Mouse (Mus musculus): Measurements from ENCODE around the gene Scaf8. TPM values are rescaled to one million over a fixed set of nuclear protein-coding genes. Genes with fewer than 3 reads are reported as not detected.

Scaf8 gene
- polyA plus RNA-seq, 1 experiment = 52.7 TPM

DNA sequence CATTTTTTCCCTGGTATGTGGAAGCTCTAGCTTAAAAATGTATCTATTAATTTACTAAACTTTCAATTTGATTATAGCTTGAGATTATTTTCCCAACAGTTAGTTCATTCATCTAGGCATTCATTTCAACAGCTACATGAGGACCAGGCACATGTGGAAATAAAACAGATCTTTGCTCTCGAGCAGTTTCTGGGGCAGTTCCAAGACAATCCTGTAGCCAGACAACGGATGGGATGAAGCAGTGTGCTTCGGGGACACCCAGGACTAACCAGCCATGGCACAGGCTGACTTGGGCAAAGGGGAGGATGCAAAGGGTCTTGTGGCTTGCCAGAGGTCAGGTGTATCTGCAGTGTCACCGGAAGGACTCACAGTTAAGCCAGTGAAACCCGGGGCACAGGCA is 117.9 kb downstream of the Scaf8 start:
- no peak for DNase-seq
- H3K36me3 ChIP-seq (ENCODE audit: control insufficient read depth, insufficient read depth, low read length) = no peaks in the 10 kb centered on the region

DNA sequence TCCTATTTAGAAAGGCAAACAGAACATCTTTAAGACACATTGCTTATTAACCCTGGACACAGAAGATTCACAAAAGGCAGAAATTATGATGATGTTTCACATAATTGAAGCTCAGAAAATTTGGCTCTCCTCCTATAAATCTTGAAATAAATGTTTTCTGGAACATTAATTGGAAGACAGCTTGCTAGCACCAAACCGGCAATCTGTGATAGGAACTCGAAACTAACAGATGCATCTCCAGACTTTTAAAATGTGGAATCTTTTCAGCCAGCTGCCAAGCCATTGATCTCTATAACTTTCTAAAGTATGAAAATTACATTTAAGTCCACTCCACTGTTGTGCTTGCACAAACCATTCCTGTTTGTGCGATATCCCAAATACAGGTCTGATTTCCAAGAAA is 128.9 kb downstream of the Scaf8 start:
- H3K27me3 ChIP-seq (ENCODE audit: control insufficient read depth, insufficient read depth, low read length) = no peaks in the 10 kb centered on the region
- DNase-seq = no peak
- H3K36me3 ChIP-seq (ENCODE audit: control insufficient read depth, insufficient read depth, low read length) = no peaks in the 10 kb centered on the region
- WGBS = 95% methylated on average over 3 of the region's 3 CpGs
- H3K4me3 ChIP-seq (ENCODE audit: control insufficient read depth, insufficient read depth, low read length) = no peak overlapping the region
- 0 out of 2 replicates have a peak, but pooled peaks cover 4% of the 10 kb centered on the region for H3K4me1 ChIP-seq (replicated peaks; ENCODE audit: control insufficient read depth, insufficient read depth, low read length)
- H3K27ac ChIP-seq (ENCODE audit: control insufficient read depth, insufficient read depth, low read length) = no peak overlapping the region
- TF ChIP-seq CTCF (IDR thresholded peaks at IDR 0.05; ENCODE audit: borderline replicate concordance, control insufficient read depth, extremely low read depth, insufficient read depth, low read length, poor library complexity) (no peak), POLR2A (IDR thresholded peaks at IDR 0.05; ENCODE audit: control insufficient read depth, extremely low read depth, insufficient read depth, low read length, poor library complexity) (no peak)

More for the DNA sequence above, 117.9 kb downstream of the Scaf8 start:
- H3K27ac ChIP-seq (ENCODE audit: control insufficient read depth, insufficient read depth, low read length) = no peak overlapping the region
- no peak overlapping the region for H3K4me3 ChIP-seq (ENCODE audit: control insufficient read depth, insufficient read depth, low read length)
- 90% methylated on average over 5 of the region's 5 CpGs for WGBS
- no peaks in the 10 kb centered on the region for H3K27me3 ChIP-seq (ENCODE audit: control insufficient read depth, insufficient read depth, low read length)
- TF ChIP-seq POLR2A (IDR thresholded peaks at IDR 0.05; ENCODE audit: control insufficient read depth, extremely low read depth, insufficient read depth, low read length, poor library complexity) = no peak
- no peak for TF ChIP-seq CTCF (IDR thresholded peaks at IDR 0.05; ENCODE audit: borderline replicate concordance, control insufficient read depth, extremely low read depth, insufficient read depth, low read length, poor library complexity)
- H3K4me1 ChIP-seq (replicated peaks; ENCODE audit: control insufficient read depth, insufficient read depth, low read length) = no peaks in the 10 kb centered on the region

DNA sequence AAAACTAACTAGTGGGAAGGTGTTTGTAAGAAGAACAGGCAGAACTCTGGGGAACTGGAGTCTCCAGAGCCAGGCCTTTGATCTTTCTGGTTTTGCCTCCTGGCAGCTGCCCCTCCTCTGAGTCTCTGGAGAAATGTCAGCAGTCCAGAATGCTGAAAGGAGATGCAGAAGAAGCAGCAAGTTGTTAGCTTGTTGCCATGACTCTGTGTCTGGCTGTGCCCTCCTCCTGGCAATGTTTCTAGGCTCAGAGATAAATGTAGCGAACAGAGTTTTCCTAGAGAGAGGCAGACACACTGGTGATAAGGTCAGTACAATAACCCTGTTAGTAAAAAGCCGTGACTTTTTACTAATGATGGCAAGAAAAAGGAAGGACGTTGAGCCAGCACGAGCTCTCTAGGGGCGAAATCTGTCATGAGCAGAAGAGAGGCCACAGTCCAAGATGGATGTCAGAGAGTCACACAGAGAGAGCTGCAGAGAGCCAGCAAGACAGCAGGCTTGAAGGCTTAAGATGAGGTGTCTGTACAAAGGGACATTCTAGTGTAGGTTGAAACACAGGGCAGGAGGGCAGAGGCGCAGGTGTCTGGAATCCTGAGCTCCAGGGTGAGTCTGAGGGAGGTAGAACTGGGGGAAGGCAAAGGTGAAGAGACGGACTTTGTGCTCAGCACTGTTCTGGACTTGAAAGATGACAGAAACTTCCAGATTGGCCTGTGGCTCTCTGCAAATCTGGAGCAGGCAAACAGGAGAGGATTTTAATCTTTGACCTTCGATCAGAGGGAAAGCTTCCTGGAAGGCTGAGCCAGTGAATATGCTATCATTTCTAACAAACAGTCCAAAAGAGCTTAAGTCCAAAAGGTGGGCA is 130.3 kb downstream of the Scaf8 start:
- Histone ChIP-seq H3K27me3 (ENCODE audit: control insufficient read depth, insufficient read depth, low read length) (no peaks in the 10 kb centered on the region), H3K27ac (ENCODE audit: control insufficient read depth, insufficient read depth, low read length) (no peak overlapping the region)

DNA sequence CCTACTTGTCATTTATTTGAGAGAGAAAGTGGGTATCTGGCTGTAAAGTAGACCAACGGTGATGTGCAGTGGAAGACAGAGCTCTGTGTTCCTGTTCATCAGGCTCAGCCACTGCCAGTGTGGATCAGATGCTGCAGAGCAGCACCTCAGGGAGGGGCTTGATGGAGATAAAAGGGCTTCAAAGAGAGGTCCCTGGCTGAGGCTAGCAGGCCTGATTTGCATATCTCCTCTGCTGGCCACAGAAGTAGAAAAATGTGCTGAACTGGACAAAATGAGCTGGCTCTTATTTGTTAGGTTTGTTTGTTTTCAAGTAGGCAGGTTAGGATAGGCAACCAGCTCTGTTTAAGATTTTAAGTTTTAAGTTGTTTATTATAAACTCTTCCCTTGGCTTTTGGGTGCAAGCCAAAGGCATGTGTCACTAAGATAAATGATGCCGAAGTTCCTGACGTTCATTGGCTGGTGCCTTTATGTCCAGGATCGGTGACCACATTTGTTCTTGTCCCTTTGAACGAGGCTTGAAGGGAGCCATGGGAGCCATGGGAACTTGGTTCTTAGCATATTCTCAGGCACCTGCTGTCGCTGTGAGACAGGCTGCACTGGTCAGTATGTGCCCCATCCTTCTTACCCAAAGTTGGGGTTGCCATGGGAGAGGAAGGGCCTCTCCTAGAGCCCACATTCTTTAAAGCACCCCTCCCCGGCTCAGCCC is 132.0 kb downstream of the Scaf8 start:
- 0 out of 2 replicates have a peak, but pooled peaks cover 4% of the 10 kb centered on the region for H3K4me1 ChIP-seq (replicated peaks; ENCODE audit: control insufficient read depth, insufficient read depth, low read length)
- no peak overlapping the region for H3K27ac ChIP-seq (ENCODE audit: control insufficient read depth, insufficient read depth, low read length)
- DNase-seq = no peak
- 92% methylated on average over 7 of the region's 7 CpGs for WGBS
- no peaks in the 10 kb centered on the region for H3K27me3 ChIP-seq (ENCODE audit: control insufficient read depth, insufficient read depth, low read length)
- TF ChIP-seq CTCF (IDR thresholded peaks at IDR 0.05; ENCODE audit: borderline replicate concordance, control insufficient read depth, extremely low read depth, insufficient read depth, low read length, poor library complexity) (no peak), POLR2A (IDR thresholded peaks at IDR 0.05; ENCODE audit: control insufficient read depth, extremely low read depth, insufficient read depth, low read length, poor library complexity) (no peak)
- no peaks in the 10 kb centered on the region for H3K36me3 ChIP-seq (ENCODE audit: control insufficient read depth, insufficient read depth, low read length)
- H3K4me3 ChIP-seq (ENCODE audit: control insufficient read depth, insufficient read depth, low read length) = no peak overlapping the region

More for the DNA sequence above, 130.3 kb downstream of the Scaf8 start:
- Histone ChIP-seq H3K4me3 (ENCODE audit: control insufficient read depth, insufficient read depth, low read length) (no peak overlapping the region), H3K4me1 (replicated peaks; ENCODE audit: control insufficient read depth, insufficient read depth, low read length) (0 out of 2 replicates have a peak, but pooled peaks cover 4% of the 10 kb centered on the region), H3K36me3 (ENCODE audit: control insufficient read depth, insufficient read depth, low read length) (no peaks in the 10 kb centered on the region)
- DNase-seq = no peak
- WGBS = 96% methylated on average over 8 of the region's 8 CpGs
- TF ChIP-seq CTCF (IDR thresholded peaks at IDR 0.05; ENCODE audit: borderline replicate concordance, control insufficient read depth, extremely low read depth, insufficient read depth, low read length, poor library complexity) (no peak), POLR2A (IDR thresholded peaks at IDR 0.05; ENCODE audit: control insufficient read depth, extremely low read depth, insufficient read depth, low read length, poor library complexity) (no peak)

Other genes with a start within 250 kb of the Scaf8 start
- gene Tiam2, start 211.6 kb downstream of the Scaf8 start, polyA plus RNA-seq (2012; rRNA removed) = 0.36 and 0.47 TPM in 2 replicates